Mouse (Mus musculus): ENCODE results near the gene Wdr43. TPM values are rescaled to one million over a fixed set of nuclear protein-coding genes. Genes with fewer than 3 reads are reported as not detected.

Wdr43 gene
- polyA plus RNA-seq, 1 experiment from 2014 or later: 84.0 TPM

DNA sequence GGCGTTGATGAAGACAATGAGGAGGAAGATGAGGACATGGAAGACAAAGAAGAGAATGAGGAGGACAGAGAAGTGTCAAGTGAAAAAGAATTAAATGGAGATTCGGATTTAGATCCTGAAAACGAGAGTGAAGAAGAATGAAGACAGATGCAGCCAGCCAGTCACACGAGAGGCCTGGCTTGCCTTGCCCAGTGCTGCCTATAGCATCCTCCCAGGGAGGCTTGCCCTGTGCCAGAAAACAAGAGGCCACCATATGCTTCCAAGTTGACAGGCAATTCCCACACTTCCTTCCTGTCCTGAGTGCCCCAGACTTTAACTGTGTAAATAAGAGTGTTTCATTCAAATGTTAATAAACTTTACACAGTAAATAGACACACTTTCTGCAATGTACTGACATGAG, 41.8 kb downstream of the Wdr43 start:
- Histone ChIP-seq H3K9ac (ENCODE audit: low read length) (no peak overlapping the region), H3K27me3 (ENCODE audit: control insufficient read depth, insufficient read depth, low read length) (no peaks in the 10 kb centered on the region), H3K36me3 (ENCODE audit: control insufficient read depth, insufficient read depth, low read length) (peaks cover 7% of the 10 kb centered on the region), H3K9me3 (ENCODE audit: control insufficient read depth, low read length) (no peaks in the 10 kb centered on the region), H3K27ac (ENCODE audit: low read depth, low read length) (no peak overlapping the region), H3K4me2 (no peak overlapping the region), H3K4me3 (ENCODE audit: low read depth, low read length) (no peak overlapping the region), H3K4me1 (ENCODE audit: control insufficient read depth, insufficient read depth, low read length) (no peaks in the 10 kb centered on the region)
- DNase-seq (ENCODE audit: low spot score, missing footprints): no peak
- 83% methylated on average over 4 of the region's 4 CpGs for WGBS
- no peak for ATAC-seq (ENCODE audit: low FRiP score)

- WGBS: 92% methylated on average over 10 of the region's 10 CpGs
- no peak for DNase-seq (ENCODE audit: low spot score, missing footprints)
- H3K36me3 ChIP-seq (ENCODE audit: control insufficient read depth, insufficient read depth, low read length): peaks cover 5% of the 10 kb centered on the region
Measured at GRCm38 (mm10) chr17:71658666-71659065, 43.0 kb downstream of the Wdr43 start.

GRCm38 (mm10) chr17:71660390-71660789, 44.7 kb downstream of the Wdr43 start:
- DNase-seq (ENCODE audit: low spot score, missing footprints) (no peak), ATAC-seq (ENCODE audit: low FRiP score) (no peak)
- no peak overlapping the region for H3K9ac ChIP-seq (ENCODE audit: low read length)
- H3K4me3 ChIP-seq (ENCODE audit: low read depth, low read length): no peak overlapping the region
- H3K36me3 ChIP-seq (ENCODE audit: control insufficient read depth, insufficient read depth, low read length): peaks cover 5% of the 10 kb centered on the region
- no peaks in the 10 kb centered on the region for H3K9me3 ChIP-seq (ENCODE audit: control insufficient read depth, low read length)
- no peaks in the 10 kb centered on the region for H3K27me3 ChIP-seq (ENCODE audit: control insufficient read depth, insufficient read depth, low read length)
- peaks cover 3% of the 10 kb centered on the region; the same call in 1 of the 2 replicates for H3K4me1 ChIP-seq (ENCODE audit: control insufficient read depth, insufficient read depth, low read length)
- H3K27ac ChIP-seq (ENCODE audit: low read depth, low read length): no peak overlapping the region
- WGBS: 53% methylated on average over 1 of the region's 1 CpGs
- H3K4me2 ChIP-seq: no peak overlapping the region

More at GRCm38 (mm10) chr17:71658666-71659065, 43.0 kb downstream of the Wdr43 start:
- Histone ChIP-seq H3K9ac (ENCODE audit: low read length) (no peak overlapping the region), H3K4me1 (ENCODE audit: control insufficient read depth, insufficient read depth, low read length) (peaks cover 3% of the 10 kb centered on the region; the same call in 1 of the 2 replicates), H3K4me3 (ENCODE audit: low read depth, low read length) (no peak overlapping the region), H3K27ac (ENCODE audit: low read depth, low read length) (no peak overlapping the region), H3K27me3 (ENCODE audit: control insufficient read depth, insufficient read depth, low read length) (no peaks in the 10 kb centered on the region), H3K4me2 (no peak overlapping the region), H3K9me3 (ENCODE audit: control insufficient read depth, low read length) (no peaks in the 10 kb centered on the region)
- ATAC-seq (ENCODE audit: low FRiP score): no peak

DNA sequence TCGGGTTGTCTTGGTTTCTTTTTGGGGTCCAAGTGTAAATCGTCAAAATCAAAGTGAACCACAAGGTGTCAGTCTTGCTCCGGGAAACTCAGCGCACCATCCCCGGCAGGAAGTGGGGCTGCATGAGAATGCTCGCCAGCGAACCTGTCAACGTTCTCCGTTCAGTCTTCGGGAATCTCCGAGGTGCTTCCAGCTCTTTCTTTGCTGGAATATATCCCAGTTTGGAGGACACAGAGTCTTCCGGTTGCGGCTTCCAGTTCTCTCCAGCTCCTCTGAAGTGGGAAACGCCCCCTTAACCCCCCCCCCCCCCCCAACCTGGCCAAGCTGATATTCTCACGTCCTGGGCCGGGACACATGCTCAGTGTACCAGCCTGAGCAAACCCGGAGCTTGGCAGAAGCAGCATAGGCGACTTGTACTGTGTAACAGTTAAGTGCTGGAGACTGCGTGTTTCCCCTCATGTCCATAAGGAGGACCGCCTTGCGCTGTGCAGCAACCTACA, 47.1 kb downstream of the Wdr43 start:
- peak overlapping the region; percentile 49; the same call in 1 of the 2 replicates for H3K9ac ChIP-seq (ENCODE audit: low read length)
- H3K27ac ChIP-seq (ENCODE audit: low read depth, low read length): no peak overlapping the region
- WGBS: 13% methylated on average over 21 of the region's 21 CpGs
- ATAC-seq (ENCODE audit: low FRiP score) (peak; percentile 83), DNase-seq (ENCODE audit: low spot score, missing footprints) (peak; percentile 96)
- peaks cover 3% of the 10 kb centered on the region; the same call in 1 of the 2 replicates for H3K4me1 ChIP-seq (ENCODE audit: control insufficient read depth, insufficient read depth, low read length)
- H3K9me3 ChIP-seq (ENCODE audit: control insufficient read depth, low read length): no peaks in the 10 kb centered on the region
- H3K4me3 ChIP-seq (ENCODE audit: low read depth, low read length): peak overlapping the region; percentile 27
- H3K36me3 ChIP-seq (ENCODE audit: control insufficient read depth, insufficient read depth, low read length): no peaks in the 10 kb centered on the region
- no peaks in the 10 kb centered on the region for H3K27me3 ChIP-seq (ENCODE audit: control insufficient read depth, insufficient read depth, low read length)
- peak overlapping the region; percentile 58 for H3K4me2 ChIP-seq

GRCm38 (mm10) chr17:71663491-71663890, 47.8 kb downstream of the Wdr43 start:
- Histone ChIP-seq H3K36me3 (ENCODE audit: control insufficient read depth, insufficient read depth, low read length) (no peaks in the 10 kb centered on the region), H3K27me3 (ENCODE audit: control insufficient read depth, insufficient read depth, low read length) (no peaks in the 10 kb centered on the region), H3K9ac (ENCODE audit: low read length) (no peak overlapping the region), H3K9me3 (ENCODE audit: control insufficient read depth, low read length) (no peaks in the 10 kb centered on the region), H3K4me3 (ENCODE audit: low read depth, low read length) (no peak overlapping the region), H3K27ac (ENCODE audit: low read depth, low read length) (no peak overlapping the region), H3K4me2 (no peak overlapping the region), H3K4me1 (ENCODE audit: control insufficient read depth, insufficient read depth, low read length) (peaks cover 3% of the 10 kb centered on the region; the same call in 1 of the 2 replicates)
- ATAC-seq (ENCODE audit: low FRiP score) (no peak), DNase-seq (ENCODE audit: low spot score, missing footprints) (no peak)
- whole genome bisulfite sequencing: 87% methylated on average over 6 of the region's 6 CpGs

GRCm38 (mm10) chr17:71664172-71664571, 48.5 kb downstream of the Wdr43 start:
- Histone ChIP-seq H3K27me3 (ENCODE audit: control insufficient read depth, insufficient read depth, low read length) (no peaks in the 10 kb centered on the region), H3K9ac (ENCODE audit: low read length) (no peak overlapping the region), H3K36me3 (ENCODE audit: control insufficient read depth, insufficient read depth, low read length) (no peaks in the 10 kb centered on the region), H3K4me1 (ENCODE audit: control insufficient read depth, insufficient read depth, low read length) (peaks cover 3% of the 10 kb centered on the region; the same call in 1 of the 2 replicates), H3K9me3 (ENCODE audit: control insufficient read depth, low read length) (no peaks in the 10 kb centered on the region), H3K27ac (ENCODE audit: low read depth, low read length) (no peak overlapping the region), H3K4me2 (no peak overlapping the region), H3K4me3 (ENCODE audit: low read depth, low read length) (no peak overlapping the region)
- no peak for DNase-seq (ENCODE audit: low spot score, missing footprints)
- WGBS: 89% methylated on average over 1 of the region's 1 CpGs
- no peak for ATAC-seq (ENCODE audit: low FRiP score)

DNA sequence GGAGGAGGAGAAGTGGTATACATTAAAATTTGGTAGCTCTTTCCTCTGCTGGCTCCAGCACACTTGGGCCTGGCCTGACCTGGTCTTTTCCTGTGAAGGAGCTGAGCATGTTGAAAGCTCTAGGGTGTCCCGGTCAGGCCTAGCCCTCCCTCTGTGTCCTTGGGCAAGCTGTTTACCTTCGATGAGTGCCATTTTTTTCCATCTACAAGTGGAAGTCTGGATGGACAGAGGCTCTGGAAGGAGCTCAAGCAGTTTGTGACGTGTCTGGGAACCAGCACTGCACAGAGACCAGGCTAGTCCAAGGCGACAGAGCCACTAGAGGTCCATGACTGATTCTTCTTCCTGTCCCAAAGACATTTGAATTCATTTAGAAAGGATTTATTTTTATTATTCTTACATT, 49.5 kb downstream of the Wdr43 start:
- WGBS: 84% methylated on average over 4 of the region's 4 CpGs
- Histone ChIP-seq H3K4me3 (ENCODE audit: low read depth, low read length) (no peak overlapping the region), H3K9me3 (ENCODE audit: control insufficient read depth, low read length) (no peaks in the 10 kb centered on the region)

GRCm38 (mm10) chr17:71669511-71669910, 53.8 kb downstream of the Wdr43 start:
- no peaks in the 10 kb centered on the region for H3K4me1 ChIP-seq (ENCODE audit: control insufficient read depth, insufficient read depth, low read length)
- DNase-seq (ENCODE audit: low spot score, missing footprints) (no peak), ATAC-seq (ENCODE audit: low FRiP score) (no peak)
- H3K9me3 ChIP-seq (ENCODE audit: control insufficient read depth, low read length): no peaks in the 10 kb centered on the region
- no peak overlapping the region for H3K27ac ChIP-seq (ENCODE audit: low read depth, low read length)
- H3K27me3 ChIP-seq (ENCODE audit: control insufficient read depth, insufficient read depth, low read length): no peaks in the 10 kb centered on the region
- no peak overlapping the region for H3K4me3 ChIP-seq (ENCODE audit: low read depth, low read length)
- WGBS: 84% methylated on average over 5 of the region's 5 CpGs
- no peak overlapping the region for H3K4me2 ChIP-seq
- H3K36me3 ChIP-seq (ENCODE audit: control insufficient read depth, insufficient read depth, low read length): no peaks in the 10 kb centered on the region
- H3K9ac ChIP-seq (ENCODE audit: low read length): no peak overlapping the region

More for the DNA sequence above, 49.5 kb downstream of the Wdr43 start:
- no peak overlapping the region for H3K9ac ChIP-seq (ENCODE audit: low read length)
- no peak overlapping the region for H3K4me2 ChIP-seq
- H3K36me3 ChIP-seq (ENCODE audit: control insufficient read depth, insufficient read depth, low read length): no peaks in the 10 kb centered on the region
- H3K27me3 ChIP-seq (ENCODE audit: control insufficient read depth, insufficient read depth, low read length): no peaks in the 10 kb centered on the region
- no peak overlapping the region for H3K27ac ChIP-seq (ENCODE audit: low read depth, low read length)
- ATAC-seq (ENCODE audit: low FRiP score): no peak
- peaks cover 3% of the 10 kb centered on the region; the same call in 1 of the 2 replicates for H3K4me1 ChIP-seq (ENCODE audit: control insufficient read depth, insufficient read depth, low read length)
- DNase-seq (ENCODE audit: low spot score, missing footprints): peak; percentile 68

- Histone ChIP-seq H3K9ac (ENCODE audit: low read length) (no peak overlapping the region), H3K36me3 (ENCODE audit: control insufficient read depth, insufficient read depth, low read length) (no peaks in the 10 kb centered on the region), H3K4me3 (ENCODE audit: low read depth, low read length) (no peak overlapping the region), H3K9me3 (ENCODE audit: control insufficient read depth, low read length) (no peaks in the 10 kb centered on the region), H3K27ac (ENCODE audit: low read depth, low read length) (no peak overlapping the region), H3K4me1 (ENCODE audit: control insufficient read depth, insufficient read depth, low read length) (no peaks in the 10 kb centered on the region), H3K4me2 (no peak overlapping the region), H3K27me3 (ENCODE audit: control insufficient read depth, insufficient read depth, low read length) (no peaks in the 10 kb centered on the region)
- ATAC-seq (ENCODE audit: low FRiP score) (no peak), DNase-seq (ENCODE audit: low spot score, missing footprints) (peak; percentile 90)
- 50% methylated on average over 17 of the region's 17 CpGs for WGBS
Measured at GRCm38 (mm10) chr17:71671840-71672546, 56.3 kb downstream of the Wdr43 start.

Measured in midbrain, embryonic 11.5 days (tissue).